Mouse (Mus musculus) thymus, postnatal 4 days (tissue): Measurements from ENCODE around the gene Efnb2.
A peak's percentile ranks its signal among the peaks of the same experiment; 100 is the strongest.

Source experiments
- DNase-seq: peaks from one replicate; pipeline ENCODE4 v3.0.0; 2021

Efnb2 gene

DNA sequence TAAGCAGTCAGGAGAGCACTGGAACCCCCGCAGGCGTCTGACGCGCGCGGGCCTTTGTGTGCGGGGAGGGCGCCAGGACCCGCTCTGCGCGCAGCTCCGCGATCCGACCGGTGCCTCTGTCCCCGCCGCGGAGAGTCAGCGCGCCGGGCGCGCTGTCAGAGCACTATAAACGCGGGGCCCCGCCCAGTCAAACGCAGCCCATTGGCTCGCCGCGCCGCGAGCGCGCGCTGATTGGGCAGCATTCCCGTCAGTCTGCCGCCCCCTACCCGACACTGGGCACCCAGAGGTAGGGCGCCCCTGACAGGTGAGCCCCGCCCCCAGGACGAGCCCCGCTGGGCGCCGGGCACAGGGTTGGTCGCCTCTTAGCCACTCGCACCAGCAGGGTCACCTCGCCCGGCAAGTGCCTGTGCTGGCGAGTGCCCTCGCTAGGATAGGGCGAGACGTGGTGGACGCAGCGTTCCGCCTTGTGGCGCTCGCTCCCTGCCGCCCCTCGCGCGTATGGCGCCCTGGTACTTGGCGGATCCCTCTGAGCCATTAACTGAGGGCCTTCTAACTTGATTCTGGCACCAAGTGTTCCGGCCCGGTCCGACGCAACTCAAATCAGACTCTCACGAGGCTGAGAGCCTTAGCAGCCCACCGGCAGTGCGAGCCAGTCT lies at the start of gene Efnb2:
Gene Efnb2, minus strand, starts transcription at position 140 of the 656 bp plus-strand sequence.
- peak; percentile 98 for DNase-seq

DNA sequence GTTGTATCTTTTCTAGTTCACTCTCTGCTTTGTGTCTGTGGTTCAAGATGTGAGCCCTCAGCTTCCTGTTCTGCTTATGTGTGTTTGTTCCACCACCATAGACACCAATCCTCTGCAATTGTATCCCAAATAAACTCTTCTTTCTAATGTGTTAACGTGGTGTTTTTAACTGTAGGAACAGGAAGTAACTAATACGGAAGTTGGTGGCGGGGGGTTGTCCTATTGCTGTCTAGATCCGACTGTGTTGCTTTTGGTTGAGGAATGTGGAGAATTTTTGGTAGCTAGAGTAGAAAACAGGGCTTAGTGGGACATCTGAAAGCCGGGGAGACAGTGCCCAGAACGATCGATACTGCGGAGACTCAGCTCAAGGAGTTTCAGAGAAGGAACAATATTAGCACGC lies 43.8 kb upstream of the Efnb2 start:
- no peak for DNase-seq

GRCm38 (mm10) chr8:8703668-8704067 lies 42.6 kb upstream of the Efnb2 start:
- no peak for DNase-seq

- no peak for DNase-seq
Measured at GRCm38 (mm10) chr8:8700821-8701220, 39.8 kb upstream of the Efnb2 start.

DNA sequence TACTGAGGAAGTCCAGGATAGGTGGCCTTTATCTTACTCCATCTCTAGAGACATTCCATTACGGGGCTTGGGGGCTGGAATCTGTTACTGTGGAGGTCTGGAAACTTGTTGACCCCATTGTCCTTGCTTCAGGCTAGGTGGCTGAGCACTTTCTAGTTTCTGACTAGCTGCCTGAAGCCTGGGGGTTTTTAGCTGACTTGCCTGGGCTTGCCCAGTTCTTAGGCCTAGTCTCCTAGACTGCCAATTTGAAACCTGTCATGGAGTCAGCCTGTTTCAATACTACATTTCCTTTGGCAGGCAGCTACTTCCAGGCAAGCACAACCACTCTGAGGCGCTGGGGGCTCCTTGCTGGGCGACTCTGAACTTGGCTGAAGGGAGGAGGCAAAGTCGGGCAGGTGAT lies 39.2 kb upstream of the Efnb2 start:
- no peak for DNase-seq

DNA sequence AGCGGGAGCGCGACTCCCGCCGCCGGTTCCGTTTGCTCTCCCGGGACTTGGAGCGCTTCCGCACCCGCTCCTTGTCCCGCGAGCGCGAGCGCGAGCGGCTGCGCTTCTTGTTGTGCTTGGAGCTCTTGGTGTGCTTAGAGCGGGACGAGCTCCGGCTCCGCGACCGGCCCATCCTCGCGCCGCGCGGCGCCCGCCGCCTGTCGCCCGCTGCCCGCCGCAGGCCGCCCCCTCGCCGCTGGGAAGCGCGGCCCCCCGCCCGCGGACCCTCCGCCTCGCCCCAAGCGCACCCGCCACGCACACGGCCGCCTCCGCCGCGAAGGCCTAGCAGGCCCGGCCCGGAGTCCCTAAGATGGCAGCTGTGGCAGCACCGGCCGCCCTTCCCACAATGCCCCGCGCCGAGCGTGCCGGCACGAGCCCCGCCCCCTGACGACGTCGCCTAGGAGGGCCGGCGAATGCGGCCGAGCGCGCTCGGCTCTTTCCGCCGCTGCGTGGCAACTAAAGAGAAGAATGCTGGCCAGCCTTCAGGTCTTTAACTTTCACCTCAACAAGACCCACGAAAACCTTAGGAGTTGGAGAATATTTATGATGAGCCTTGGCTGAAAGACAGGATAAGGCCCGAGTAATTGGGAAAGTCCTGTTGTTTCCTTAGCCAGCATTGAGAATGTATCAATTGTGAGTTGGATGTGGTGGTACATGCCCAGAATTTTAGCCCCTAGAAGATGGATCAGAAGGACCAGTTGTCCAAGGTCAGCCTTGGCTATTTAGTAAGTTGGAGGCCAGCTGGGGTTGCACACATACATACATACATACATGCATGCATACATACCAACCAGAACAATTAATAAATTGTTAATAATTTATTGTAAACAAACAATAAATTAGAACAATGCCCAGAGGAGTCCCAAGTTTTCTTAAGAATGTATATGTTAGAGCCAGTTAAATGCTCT lies 29.4 kb upstream of the Efnb2 start, which contains the start of gene Arglu1:
Gene Arglu1, minus strand, starts transcription at position 376 of the 947 bp plus-strand sequence.
- DNase-seq, result peak; percentile 100

- peak; percentile 80 for DNase-seq
Measured at GRCm38 (mm10) chr8:8689454-8690145, 28.6 kb upstream of the Efnb2 start.

DNA sequence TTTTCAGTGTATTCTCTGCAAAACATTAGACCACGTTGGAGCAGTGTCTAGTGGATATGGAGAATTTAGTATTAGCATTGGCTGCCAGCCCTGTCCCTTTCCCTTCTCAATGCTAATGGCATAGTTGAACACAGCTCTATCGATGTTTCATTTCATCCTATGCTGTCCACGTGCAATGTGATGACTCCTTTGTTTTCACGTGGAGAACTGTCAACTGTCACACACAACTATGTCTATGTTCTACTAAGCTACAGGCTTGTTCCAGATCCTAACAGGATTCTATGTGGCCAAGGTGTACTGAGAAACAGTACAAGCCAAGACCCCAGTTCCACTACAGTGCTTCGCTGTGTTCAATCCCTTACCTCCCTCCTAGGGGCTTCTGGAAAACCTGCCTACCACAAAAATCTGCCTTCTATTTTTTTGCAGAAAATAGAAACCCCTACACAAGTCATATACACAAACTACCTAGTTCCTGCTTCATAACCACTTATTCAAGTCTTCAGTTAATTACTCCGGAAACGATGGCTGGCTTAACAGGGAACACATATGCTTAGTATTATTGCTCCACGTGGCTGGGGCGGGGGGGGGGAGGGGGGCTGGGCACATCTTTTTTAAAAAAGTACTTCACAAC lies 27.9 kb upstream of the Efnb2 start:
- no peak for DNase-seq

DNA sequence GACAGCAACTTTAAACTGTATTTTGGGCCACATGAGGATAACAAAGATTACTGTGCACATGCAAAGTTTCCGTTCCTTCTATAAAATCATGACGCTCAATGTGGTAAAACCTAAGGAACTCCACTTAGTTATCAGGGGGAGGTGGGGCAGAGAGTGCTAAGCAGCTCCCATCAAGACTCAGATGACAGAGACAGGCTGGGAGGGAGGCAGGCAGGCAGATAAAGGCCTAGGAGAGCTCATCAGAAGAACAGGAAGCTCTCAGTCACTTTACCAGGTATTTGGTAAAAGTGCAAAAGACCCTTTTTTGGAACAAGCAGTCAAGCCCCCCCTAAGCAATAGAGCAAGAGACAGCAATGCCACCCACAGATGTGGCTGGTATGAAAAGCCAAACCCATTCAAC lies 24.5 kb upstream of the Efnb2 start:
- DNase-seq, result no peak

- DNase-seq, result no peak
Measured at GRCm38 (mm10) chr8:8682697-8683096, 21.7 kb upstream of the Efnb2 start.

- no peak for DNase-seq
Measured at GRCm38 (mm10) chr8:8678236-8678635, 17.2 kb upstream of the Efnb2 start.

- DNase-seq, result no peak
Measured at GRCm38 (mm10) chr8:8674864-8675263, 13.8 kb upstream of the Efnb2 start.

- peak; percentile 95 for DNase-seq
Measured at GRCm38 (mm10) chr8:8661759-8662138, 707 bp upstream of the Efnb2 start.

DNA sequence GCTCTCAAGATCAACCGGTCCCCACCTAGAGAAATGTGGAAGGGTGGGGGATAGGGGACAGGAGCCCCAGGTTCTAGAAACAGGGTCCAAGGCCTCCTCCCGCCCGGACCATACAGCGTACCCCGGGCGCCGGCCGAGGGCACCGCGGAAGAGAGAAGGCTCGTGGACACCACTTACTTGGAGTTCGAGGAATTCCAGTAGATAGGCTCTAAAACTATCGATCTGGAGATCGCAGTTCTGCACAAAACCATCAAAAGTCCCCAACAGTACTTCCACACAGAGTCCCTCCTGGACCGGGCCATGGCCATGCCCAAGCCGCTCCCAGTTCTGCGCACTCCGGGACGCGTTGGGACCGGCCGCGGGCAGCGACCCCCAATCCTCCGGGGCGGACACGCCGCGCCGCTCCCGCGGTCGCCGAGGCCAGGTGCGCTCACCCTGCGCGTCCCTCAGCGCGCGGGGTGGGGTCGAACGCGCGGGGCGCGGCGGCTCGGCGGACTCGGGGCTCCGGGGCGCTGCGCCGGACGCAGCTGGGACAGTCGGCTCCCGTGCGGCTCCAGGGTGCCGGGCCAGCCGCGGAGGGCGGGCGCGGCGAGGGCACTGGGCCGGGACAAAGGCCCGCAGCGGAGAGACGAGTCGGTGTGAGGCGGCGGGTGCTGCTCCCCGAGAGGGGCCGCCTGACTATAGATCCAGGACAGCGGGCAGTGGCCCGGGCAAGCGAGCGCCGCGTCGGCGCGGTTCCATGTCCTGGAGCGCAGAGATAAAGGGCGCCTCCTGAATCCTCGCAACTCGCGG lies 539 bp downstream of the Efnb2 start:
- DNase-seq, result peak; percentile 59

GRCm38 (mm10) chr8:8659503-8660306 lies 1.3 kb downstream of the Efnb2 start:
- peak; percentile 49 for DNase-seq

DNA sequence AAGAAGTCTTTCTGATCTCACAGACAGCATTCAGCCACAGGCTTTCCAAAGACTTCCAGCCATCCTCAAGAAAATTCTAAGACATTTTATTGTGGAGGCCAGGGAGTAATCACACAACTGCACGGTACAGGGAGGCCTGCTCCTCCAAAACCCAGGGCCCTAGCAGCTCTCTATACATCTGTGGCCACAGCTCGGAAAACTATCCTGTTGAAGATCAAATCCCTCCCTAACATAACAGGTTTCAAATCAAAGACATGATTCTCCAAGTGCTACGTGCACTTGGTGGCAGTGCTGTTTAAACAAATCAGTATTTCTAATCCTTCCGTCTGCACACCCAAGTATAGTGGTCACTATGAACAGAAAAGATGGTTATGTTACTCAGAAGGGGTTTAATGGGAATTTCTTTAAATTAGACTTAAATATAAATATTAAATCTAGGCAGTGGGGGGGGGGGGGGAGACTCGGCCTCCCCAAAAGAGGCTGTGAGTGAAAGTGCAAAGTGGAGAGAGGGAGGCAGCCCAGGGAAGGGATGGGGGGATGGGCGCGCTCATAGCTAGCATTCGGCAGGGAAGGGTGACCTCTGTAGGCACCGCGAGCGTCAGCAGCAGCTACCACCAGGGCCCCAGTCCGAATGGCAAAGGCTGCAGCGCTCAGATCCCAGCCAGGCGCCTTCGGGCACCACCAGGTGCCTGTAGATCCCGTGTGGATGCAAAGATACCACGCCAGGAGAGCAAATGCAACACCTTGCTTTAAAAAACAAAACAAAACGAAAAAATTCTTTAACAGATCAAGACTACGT lies 2.4 kb downstream of the Efnb2 start:
- peak; percentile 74 for DNase-seq

DNA sequence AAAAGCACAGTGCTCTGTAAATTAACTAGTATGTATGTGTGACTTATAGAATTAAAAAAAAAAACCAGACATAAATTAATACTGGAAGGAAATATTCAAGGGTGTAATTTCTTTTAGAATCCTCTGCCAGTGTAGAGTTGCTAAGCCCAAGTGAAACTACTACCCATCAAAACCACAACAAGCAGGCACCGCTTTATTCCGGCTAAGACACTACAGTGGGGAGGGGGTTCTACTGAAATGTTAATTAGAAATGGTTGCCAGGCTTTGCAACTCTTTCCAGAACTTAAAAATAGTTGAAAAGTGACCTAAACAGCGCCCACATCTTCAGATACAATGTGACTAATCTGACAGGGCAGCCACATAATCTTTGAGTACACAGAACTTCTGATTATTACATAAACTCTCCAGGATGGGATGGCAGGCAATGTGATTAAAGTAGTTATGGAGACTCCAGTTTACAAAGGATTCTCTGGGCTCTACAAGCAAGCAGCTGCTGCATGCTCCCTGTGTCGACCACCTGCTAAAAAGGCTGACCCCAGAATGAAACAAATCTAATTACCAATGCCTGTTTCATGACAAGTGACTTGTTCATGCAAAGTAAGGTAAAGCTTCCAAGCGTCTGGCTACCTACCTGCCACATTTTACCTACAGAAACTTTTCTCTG lies 3.2 kb downstream of the Efnb2 start:
- DNase-seq, result no peak

DNA sequence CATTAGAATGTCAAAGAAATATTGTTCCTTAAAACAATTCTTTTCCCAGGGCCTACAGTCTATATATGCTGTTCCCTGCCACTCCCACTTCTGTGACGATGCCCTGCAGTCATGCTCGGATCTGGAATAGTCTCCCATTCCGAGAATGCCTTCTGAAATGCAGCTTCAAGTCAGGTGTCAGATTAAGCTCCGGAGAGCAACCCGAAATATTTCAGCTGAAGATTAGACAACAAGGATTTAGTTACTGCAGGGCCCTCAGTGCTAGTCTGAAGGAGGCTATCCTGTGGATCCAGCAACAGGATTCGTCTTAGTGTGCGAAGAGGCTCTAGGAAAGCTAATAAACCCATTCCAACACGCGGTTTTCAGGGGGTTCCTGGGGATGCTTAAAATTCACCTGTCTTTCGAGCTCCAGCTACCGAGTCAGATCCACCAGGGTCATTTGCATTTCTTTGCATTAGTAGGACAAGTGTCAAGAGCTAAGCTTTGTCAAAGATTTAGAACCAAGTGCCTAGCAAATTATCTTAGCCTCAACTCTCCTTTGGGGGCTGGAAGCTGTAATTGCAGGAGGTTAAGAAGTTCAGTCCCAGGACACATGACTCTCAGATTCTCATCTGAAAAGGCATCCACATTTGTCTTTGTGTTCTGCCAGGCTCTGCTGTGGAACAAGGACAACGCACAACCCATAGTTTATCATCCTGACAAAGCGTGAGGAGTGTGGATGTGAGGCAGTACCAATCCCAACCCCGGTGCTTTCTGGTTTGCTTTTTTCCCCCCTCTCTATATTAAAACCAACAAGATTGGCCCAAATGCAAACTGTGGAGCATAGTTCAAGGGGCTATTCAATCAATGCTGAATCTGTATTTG lies 4.2 kb downstream of the Efnb2 start:
- no peak for DNase-seq
